Mouse (Mus musculus) cerebellum, adult 9-11 months (tissue): ENCODE results near the gene Mapk1.

Experiments
- DNase-seq: peaks from one replicate; pipeline ENCODE4 v3.0.0; 2022

Gene Mapk1

DNA sequence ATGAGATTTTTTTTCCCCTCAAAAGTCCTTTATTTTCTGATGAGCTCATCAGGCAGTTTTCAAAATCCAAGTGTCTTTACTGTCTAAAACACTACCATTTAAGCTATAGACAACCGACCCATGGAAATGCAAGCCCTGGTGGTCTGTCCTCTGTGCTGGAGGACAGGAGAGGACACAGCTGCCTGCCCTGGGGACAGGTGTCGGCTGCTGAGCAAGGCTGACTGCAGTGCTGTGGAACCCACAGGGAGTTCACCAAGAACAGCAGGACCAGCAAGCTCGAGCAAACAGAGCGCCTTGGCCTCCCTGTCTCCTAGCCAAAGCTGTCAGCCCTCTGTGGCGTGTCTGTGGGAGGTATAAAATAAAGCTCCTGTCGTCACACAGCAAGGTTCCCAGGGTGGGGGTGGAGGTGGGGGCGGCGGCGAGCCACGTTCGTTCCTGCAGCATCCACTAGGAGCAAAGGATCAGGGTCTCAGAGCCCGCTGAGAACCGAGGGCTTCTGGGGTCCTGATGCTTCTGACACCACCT, 103.5 kb downstream of the Mapk1 start:
- DNase-seq: no peak

DNA sequence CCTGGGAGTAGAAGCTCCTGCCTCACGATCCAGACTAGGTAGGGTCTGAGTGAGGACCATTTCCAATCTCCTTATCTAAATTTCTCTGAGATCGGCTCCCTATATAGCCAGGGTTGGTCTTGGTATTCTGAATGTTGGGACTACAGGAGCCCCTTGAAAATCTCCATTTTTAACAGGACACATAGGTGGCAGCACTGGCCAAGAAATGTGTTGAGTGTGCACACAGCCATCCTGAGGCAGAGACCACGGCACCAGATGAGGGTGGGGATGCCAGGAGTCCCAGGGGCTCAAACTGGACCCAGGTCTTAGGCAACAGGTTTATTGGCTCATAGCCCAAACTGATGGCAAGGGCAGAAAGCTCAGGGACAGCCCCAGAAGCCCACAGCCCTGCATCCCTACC, 105.2 kb downstream of the Mapk1 start:
- DNase-seq: no peak

DNA sequence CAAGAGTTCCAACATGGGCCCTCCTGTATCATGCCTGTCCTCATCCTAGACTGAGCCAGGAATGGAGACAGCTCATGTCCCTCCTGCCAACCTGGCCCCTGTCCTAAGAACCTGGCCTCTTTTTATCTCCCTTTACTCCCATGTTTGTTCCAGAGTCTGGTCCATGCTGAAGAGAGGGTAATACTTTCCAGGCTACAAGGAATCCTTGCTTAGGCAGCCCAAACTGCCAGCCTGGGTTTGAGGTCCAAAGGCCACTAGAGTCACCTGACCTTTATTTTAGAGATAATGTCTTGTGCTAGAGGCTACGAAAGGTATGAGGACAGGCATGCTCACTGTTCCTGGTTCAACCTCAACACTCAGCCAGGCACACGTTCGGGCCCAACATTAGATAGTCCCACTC, 113.8 kb downstream of the Mapk1 start:
- DNase-seq: no peak
